Mouse (Mus musculus) liver, embryonic 13.5 days (tissue): Measurements from ENCODE around the gene Srms. TPM values are rescaled to one million over a fixed set of nuclear protein-coding genes. Genes with fewer than 3 reads are reported as not detected.

Experiments
- ATAC-seq: fragments of 200-750 bp; cut with Nextera tagmentation; 2 replicates; pipeline ENCODE4 v1.8.0; 2017; ENCODE audit warnings: low read depth, mild to moderate bottlenecking, moderate number of reproducible peaks, moderate library complexity
- DNase-seq: peaks from one replicate; pipeline ENCODE4 v3.0.0; 2022
- H3K27ac ChIP-seq: fragments of 300-500 bp; sonication (generic); 2 replicates; pipeline ENCODE4 v1.5.1; 2015; ENCODE audit warnings: moderate library complexity, mild to moderate bottlenecking, inconsistent platforms
- H3K27me3 ChIP-seq: fragments of 300-500 bp; sonication (generic); 2 replicates; pipeline ENCODE4 v1.6.1; 2015; ENCODE audit warnings: mild to moderate bottlenecking, inconsistent platforms
- H3K36me3 ChIP-seq: fragments of 300-500 bp; sonication (generic); 2 replicates; pipeline ENCODE4 v1.6.1; 2015; ENCODE audit warnings: mild to moderate bottlenecking, inconsistent platforms
- H3K4me1 ChIP-seq: fragments of 300-500 bp; sonication (generic); replicated peaks from 2 replicates; pipeline ENCODE4 v1.6.1; 2015; ENCODE audit warnings: inconsistent platforms
- H3K4me2 ChIP-seq: fragments of 300-500 bp; sonication (generic); 2 replicates; pipeline ENCODE4 v1.6.1; 2015; ENCODE audit warnings: inconsistent platforms, mild to moderate bottlenecking, moderate library complexity
- H3K4me3 ChIP-seq: fragments of 300-500 bp; sonication (generic); replicated peaks from 2 replicates; pipeline ENCODE4 v1.5.1; 2015; ENCODE audit warnings: mild to moderate bottlenecking, inconsistent platforms
- H3K9ac ChIP-seq: fragments of 300-500 bp; sonication (generic); 2 replicates; pipeline ENCODE4 v1.6.1; 2015; ENCODE audit warnings: mild to moderate bottlenecking, inconsistent platforms
- H3K9me3 ChIP-seq: fragments of 300-500 bp; sonication (generic); replicated peaks from 2 replicates; pipeline ENCODE4 v1.6.1; 2016; ENCODE audit warnings: inconsistent platforms
- WGBS: fragments of 180-500 bp; shearing (Covaris S2); methylation state at CpG from one replicate; pipeline ENCODE4 v1.1.7; 2015; ENCODE audit not compliant: insufficient replicate concordance; 5-methylcytosine and 5-hydroxymethylcytosine counted together
- polyA plus RNA-seq: library from polyadenylated mRNA; unstranded; fragments of >200 nt; fragmentation: Nextera tagmentation; extraction: Ambion mirVana; gene quantifications from 2 replicates; pipeline ENCODE4 v1.2.1, GENCODE M21; 2015

The Srms gene
- polyA plus RNA-seq, 1 experiment from 2014 or later, result 0.12 TPM

GRCm38 (mm10) chr2:181218881-181219485 is 6.0 kb upstream of the Srms start:
- WGBS, result 30% methylated on average over 5 of the region's 5 CpGs
- Histone ChIP-seq H3K4me1 (peaks cover 36% of the 10 kb centered on the region), H3K9ac (no peak overlapping the region), H3K36me3 (no peaks in the 10 kb centered on the region), H3K27ac (no peak overlapping the region), H3K9me3 (no peaks in the 10 kb centered on the region), H3K27me3 (peaks cover 51% of the 10 kb centered on the region), H3K4me3 (no peak overlapping the region), H3K4me2 (no peak overlapping the region)
- no peak for ATAC-seq
- DNase-seq, result no peak

DNA sequence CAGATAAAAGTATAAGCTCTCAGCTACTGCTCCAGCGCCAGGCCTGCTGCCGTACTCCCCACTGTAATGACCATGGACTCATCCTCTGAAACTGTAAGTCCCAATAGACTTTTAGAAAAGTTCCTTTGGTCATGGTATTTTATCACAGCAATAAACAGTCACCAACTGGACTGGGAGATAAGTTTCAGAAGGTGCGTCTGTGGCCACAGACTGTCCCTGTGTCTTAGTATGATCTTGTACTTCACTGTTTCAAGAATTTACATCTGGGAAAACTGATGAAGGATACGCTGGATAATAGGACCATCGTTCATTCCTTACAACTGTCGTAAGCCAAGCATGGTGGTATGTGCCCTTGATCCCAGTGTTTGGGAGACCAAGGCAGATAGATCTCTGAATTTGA is 3.1 kb upstream of the Srms start:
- H3K4me1 ChIP-seq, result peaks cover 50% of the 10 kb centered on the region
- H3K9ac ChIP-seq, result peak overlapping the region; percentile 13; the same call in 1 of the 2 replicates
- no peak overlapping the region for H3K4me3 ChIP-seq
- WGBS, result 57% methylated on average over 6 of the region's 6 CpGs
- ATAC-seq, result peak; percentile 29; the same call in 1 of the 2 replicates
- no peaks in the 10 kb centered on the region for H3K9me3 ChIP-seq
- no peak for DNase-seq
- H3K36me3 ChIP-seq, result no peaks in the 10 kb centered on the region
- H3K27ac ChIP-seq, result no peak overlapping the region
- H3K27me3 ChIP-seq, result peaks cover 67% of the 10 kb centered on the region
- H3K4me2 ChIP-seq, result no peak overlapping the region

DNA sequence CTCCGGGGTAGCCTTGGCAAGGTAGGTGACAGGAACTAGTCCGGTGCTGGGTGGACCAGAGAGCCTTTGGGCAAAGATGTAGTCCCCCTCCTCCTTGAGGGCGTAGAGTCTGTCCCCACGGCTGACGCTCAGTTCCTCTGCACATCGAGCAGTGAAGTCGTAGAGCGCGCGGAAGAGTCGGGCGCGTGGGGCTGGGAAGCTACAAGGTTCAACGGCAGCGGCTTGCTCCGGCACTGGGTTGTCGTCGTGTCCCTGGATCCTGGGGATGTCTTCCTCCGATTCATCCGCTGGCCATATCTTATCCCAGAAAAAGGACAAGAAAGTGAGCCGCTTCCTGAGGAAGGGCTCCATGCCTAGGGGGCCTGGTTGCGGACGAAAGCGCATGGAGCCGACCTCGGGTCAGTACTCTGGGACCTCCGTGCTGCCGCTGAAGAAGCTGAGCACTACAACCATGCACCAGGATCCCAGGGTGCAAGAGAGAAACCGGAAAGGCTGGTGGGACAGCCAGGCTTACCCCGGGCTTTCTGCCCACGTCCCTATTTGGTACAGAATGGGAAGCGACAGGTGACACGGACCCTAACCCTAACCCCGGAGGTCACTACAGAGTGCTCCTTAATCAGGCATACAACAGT is 480 bp downstream of the Srms start:
- no peaks in the 10 kb centered on the region for H3K36me3 ChIP-seq
- 0 out of 2 replicates have a peak, but pooled peaks have one; percentile 5 for ATAC-seq
- peaks cover 38% of the 10 kb centered on the region for H3K4me1 ChIP-seq
- DNase-seq, result no peak
- peak overlapping the region; percentile 42 for H3K9ac ChIP-seq
- whole genome bisulfite sequencing, result 4% methylated on average over 34 of the region's 34 CpGs
- peaks cover 71% of the 10 kb centered on the region for H3K27me3 ChIP-seq
- no peak overlapping the region for H3K27ac ChIP-seq
- peak overlapping the region; percentile 42 for H3K4me3 ChIP-seq
- no peaks in the 10 kb centered on the region for H3K9me3 ChIP-seq
- H3K4me2 ChIP-seq, result peak overlapping the region; percentile 66

DNA sequence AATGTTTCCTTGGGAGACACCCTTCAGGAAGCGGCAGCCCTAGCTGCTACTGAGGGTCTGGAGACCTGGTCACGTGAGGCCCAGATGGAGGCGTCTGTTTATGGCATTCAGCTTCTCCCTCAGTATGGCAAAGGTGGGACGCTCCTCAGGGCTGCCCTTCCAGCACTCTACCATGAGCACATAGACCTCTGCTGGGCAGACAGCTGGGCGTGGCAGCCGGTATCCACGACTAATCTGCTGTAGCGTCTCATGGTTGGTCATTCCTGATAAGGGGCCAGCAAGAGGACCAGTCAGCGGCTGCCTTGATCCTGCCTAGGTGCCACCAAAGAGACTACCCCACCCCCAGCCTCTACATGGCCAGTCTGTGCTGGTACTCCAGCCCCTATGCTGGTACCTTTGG is 6.9 kb downstream of the Srms start:
- Histone ChIP-seq H3K4me1 (peaks cover 51% of the 10 kb centered on the region), H3K9ac (peak overlapping the region; percentile 64), H3K36me3 (no peaks in the 10 kb centered on the region), H3K9me3 (no peaks in the 10 kb centered on the region), H3K4me2 (peak overlapping the region; percentile 69), H3K27ac (peak overlapping the region; percentile 87), H3K27me3 (peaks cover 53% of the 10 kb centered on the region), H3K4me3 (peak overlapping the region; percentile 35)
- peak; percentile 76 for DNase-seq
- WGBS, result 25% methylated on average over 9 of the region's 9 CpGs
- peak; percentile 99 for ATAC-seq

- peaks cover 51% of the 10 kb centered on the region for H3K4me1 ChIP-seq
- ATAC-seq (peak; percentile 81), DNase-seq (peak; percentile 8)
- 55% methylated on average over 5 of the region's 5 CpGs for WGBS
- H3K9me3 ChIP-seq, result no peaks in the 10 kb centered on the region
- no peaks in the 10 kb centered on the region for H3K36me3 ChIP-seq
- H3K4me3 ChIP-seq, result peak overlapping the region; percentile 35
- peak overlapping the region; percentile 69 for H3K4me2 ChIP-seq
- H3K27me3 ChIP-seq, result peaks cover 53% of the 10 kb centered on the region
- H3K27ac ChIP-seq, result peak overlapping the region; percentile 87
- H3K9ac ChIP-seq, result peak overlapping the region; percentile 64
Measured at GRCm38 (mm10) chr2:181205678-181206077, 7.3 kb downstream of the Srms start.

DNA sequence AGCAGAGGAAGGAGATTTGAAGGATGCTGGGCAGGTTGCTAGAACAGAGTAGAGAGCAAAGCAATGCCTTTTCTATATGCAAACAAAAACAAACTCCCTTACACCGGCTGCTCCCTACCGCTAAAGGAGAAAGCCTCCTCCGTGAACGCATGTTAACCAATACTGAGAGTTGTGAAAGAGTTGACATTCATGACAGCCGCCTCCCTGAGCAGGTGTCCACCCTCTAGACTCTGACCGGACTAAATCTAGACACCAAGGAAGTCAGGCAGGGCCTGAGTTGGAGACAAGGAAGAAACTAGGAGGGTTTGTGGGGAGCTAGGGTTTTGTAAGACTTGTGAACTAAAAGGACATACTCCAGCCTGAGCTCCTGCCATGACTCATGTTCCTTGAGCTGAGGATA is 10.1 kb downstream of the Srms start:
- DNase-seq (no peak), ATAC-seq (no peak)
- H3K9ac ChIP-seq, result no peak overlapping the region
- peaks cover 50% of the 10 kb centered on the region for H3K4me1 ChIP-seq
- H3K27ac ChIP-seq, result no peak overlapping the region
- H3K9me3 ChIP-seq, result no peaks in the 10 kb centered on the region
- no peaks in the 10 kb centered on the region for H3K36me3 ChIP-seq
- WGBS, result 64% methylated on average over 6 of the region's 6 CpGs
- no peak overlapping the region for H3K4me2 ChIP-seq
- H3K4me3 ChIP-seq, result no peak overlapping the region
- peaks cover 58% of the 10 kb centered on the region for H3K27me3 ChIP-seq

DNA sequence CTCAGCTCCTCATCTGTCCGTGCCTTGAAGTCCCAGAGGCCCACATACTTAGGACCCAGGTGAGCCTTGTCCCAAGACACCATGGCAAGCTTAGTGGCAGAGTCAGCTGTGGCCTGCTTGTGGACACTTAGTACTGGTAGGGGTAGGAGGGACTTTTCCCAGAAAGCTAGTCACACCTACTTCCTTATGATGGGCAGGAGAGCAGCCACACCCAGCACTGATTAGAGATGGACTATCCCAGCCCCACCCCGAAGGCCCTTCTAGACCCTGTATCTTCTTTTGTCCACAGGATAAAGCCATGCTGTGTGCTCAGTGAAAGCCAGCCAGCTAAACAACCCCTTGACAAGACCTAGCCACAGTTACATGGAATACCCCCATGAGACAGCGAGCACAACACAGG is 10.6 kb downstream of the Srms start, which contains the start of gene Ptk6:
TSS of gene Ptk6 (minus strand) at position 368 of the 400 bp plus-strand sequence.
- no peak for ATAC-seq
- no peak within 1 kb of the TSS for H3K4me3 ChIP-seq
- H3K9me3 ChIP-seq, result no peaks in the 10 kb centered on the region
- H3K27me3 ChIP-seq, result peaks cover 53% of the 10 kb centered on the region
- no peak within 1 kb of the TSS for H3K27ac ChIP-seq
- H3K9ac ChIP-seq, result no peak within 1 kb of the TSS; the same call in 1 of the 2 replicates
- peaks cover 46% of the 10 kb centered on the region for H3K4me1 ChIP-seq
- DNase-seq, result no peak
- WGBS, result 75% methylated on average over 3 of the region's 3 CpGs
- no peak within 1 kb of the TSS for H3K4me2 ChIP-seq
- H3K36me3 ChIP-seq, result no peaks in the 10 kb centered on the region

- Histone ChIP-seq H3K4me1 (peaks cover 46% of the 10 kb centered on the region), H3K4me3 (no peak overlapping the region), H3K27ac (no peak overlapping the region), H3K36me3 (no peaks in the 10 kb centered on the region), H3K4me2 (no peak overlapping the region), H3K9ac (no peak overlapping the region; the same call in 1 of the 2 replicates), H3K9me3 (no peaks in the 10 kb centered on the region), H3K27me3 (peaks cover 50% of the 10 kb centered on the region)
- no peak for ATAC-seq
- 46% methylated on average over 3 of the region's 3 CpGs for WGBS
- DNase-seq, result no peak
Measured at GRCm38 (mm10) chr2:181201606-181202005, 11.4 kb downstream of the Srms start.

GRCm38 (mm10) chr2:181196628-181197300 is 16.2 kb downstream of the Srms start:
- 64% methylated on average over 4 of the region's 4 CpGs for WGBS
- H3K27me3 ChIP-seq, result peaks cover 51% of the 10 kb centered on the region
- H3K4me2 ChIP-seq, result 0 out of 2 replicates have a peak overlapping the region, but pooled peaks have one; percentile 8

DNA sequence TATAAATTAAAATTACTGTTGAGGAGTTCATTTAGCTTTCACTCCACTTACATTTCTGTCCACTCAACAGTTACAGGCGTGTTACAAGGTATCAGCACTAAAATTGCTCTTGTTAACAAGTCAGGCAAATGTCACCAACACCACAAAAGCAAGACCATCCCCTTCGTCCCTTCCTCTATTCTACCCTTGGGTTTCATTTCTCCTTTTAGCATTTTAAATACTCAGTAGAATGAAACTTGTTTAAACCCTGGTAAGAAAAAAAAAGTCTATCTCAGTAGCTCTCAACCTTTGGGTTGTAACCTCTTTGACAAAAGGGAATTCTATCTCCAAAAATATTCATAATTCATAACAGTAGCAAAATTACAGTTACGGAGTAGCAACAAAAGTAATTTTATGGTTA is 19.9 kb downstream of the Srms start:
- Histone ChIP-seq H3K27me3 (peaks cover 22% of the 10 kb centered on the region), H3K4me2 (no peak overlapping the region), H3K9ac (no peak overlapping the region), H3K36me3 (no peaks in the 10 kb centered on the region), H3K4me1 (peaks cover 37% of the 10 kb centered on the region), H3K4me3 (no peak overlapping the region), H3K9me3 (no peaks in the 10 kb centered on the region), H3K27ac (no peak overlapping the region)
- ATAC-seq, result no peak
- 50% methylated on average over 3 of the region's 3 CpGs for WGBS
- DNase-seq, result no peak

More at GRCm38 (mm10) chr2:181196628-181197300, 16.2 kb downstream of the Srms start:
- Histone ChIP-seq H3K9ac (no peak overlapping the region), H3K27ac (no peak overlapping the region), H3K9me3 (no peaks in the 10 kb centered on the region), H3K36me3 (no peaks in the 10 kb centered on the region), H3K4me1 (peaks cover 20% of the 10 kb centered on the region), H3K4me3 (no peak overlapping the region)
- ATAC-seq, result peak; percentile 74
- no peak for DNase-seq

GRCm38 (mm10) chr2:181191936-181192335 is 21.0 kb downstream of the Srms start:
- ATAC-seq (no peak), DNase-seq (no peak)
- Histone ChIP-seq H3K36me3 (no peaks in the 10 kb centered on the region), H3K4me1 (peaks cover 34% of the 10 kb centered on the region), H3K9me3 (no peaks in the 10 kb centered on the region), H3K9ac (no peak overlapping the region), H3K4me3 (no peak overlapping the region), H3K4me2 (no peak overlapping the region), H3K27me3 (peaks cover 21% of the 10 kb centered on the region), H3K27ac (no peak overlapping the region)
- 64% methylated on average over 4 of the region's 4 CpGs for WGBS
